Mouse (Mus musculus) cerebellum, postnatal 14 days (tissue): Measurements from ENCODE around the gene Plekhh1.

Experiments used
- DNase-seq, 2 experiments: peaks; one replicate each; pipeline ENCODE4 v3.0.0; 2021; ENCODE audit warnings: mixed read lengths in 2 of 2

The Plekhh1 gene

DNA sequence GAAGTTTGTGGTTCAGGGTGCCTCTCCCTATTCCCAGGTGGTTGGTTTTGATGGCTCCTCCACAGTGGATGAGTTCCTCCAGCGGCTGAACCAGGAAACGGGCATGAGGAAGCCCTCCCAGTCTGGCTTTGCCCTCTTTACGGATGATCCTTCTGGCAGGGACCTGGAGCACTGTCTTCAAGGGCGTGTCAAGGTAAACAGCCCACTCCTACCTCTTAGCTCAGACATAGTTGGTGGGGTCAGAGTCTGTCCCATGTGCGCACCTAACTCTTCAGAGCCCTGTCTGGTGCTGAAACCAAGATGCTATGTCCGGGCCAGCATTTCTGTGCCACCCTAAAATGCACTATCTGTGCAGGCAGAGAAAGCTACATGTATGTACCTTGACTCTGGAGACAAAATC, 44.4 kb downstream of the Plekhh1 start:
- DNase-seq = no peak

- DNase-seq = peak; percentile 92 to 93
These were observed 60.3 kb downstream of the Plekhh1 start, which contains the start of gene Pigh for GRCm38 (mm10) chr12:79089182-79089812. Gene Pigh (minus strand): TSS chr12:79089651.

DNA sequence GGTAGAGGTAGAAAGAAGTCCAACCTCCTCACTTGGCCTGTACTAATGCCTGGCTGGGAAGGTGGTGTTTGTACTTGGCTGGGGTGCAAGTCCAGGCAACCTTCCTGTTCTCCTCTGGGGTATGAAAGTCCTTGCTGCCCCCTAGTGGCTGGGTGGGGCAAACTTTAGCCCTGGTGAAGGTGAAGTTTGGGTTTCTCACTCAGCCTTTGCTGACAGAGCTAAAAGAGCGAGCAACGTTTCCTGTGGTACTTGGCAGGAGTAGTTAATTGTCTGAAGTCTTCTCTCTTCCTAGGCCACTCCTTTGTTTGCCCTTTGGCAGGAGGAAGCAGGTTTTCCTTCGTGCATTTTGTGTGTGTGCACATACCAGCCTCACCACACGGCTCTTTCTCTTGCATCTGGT, 63.6 kb downstream of the Plekhh1 start:
- peak; percentile 37 to 41 for DNase-seq

DNA sequence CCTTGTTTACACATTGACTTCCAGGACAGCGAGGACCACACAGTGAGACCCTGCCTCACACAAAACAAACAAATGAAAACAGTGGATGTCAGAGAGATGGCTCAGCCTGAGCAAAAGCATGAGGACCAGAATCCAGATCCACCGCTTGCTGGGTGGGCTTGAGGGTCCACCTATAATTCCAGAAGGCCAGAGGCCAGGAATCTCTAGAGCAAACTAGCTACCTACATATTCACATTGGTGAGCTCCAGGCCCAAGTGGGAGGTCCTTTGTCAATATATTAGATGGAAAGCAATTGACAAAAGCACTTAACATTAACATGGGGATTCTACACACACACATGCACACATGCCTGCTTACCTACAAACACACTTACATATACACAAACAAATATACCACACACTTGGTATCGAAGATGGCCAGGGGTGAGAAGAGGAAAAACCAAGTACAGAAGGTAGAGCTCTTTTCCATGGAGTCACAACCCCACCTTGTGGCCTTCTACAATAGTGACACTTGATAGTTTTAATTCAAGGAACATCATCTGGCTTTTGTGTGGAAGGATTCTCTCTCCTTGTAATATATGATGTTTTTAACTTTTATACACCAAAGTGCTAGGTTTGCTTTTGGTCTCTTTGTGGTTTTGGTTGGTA, 68.3 kb downstream of the Plekhh1 start:
- DNase-seq = peak; percentile 71 to 72

- DNase-seq = no peak
These were observed 74.8 kb downstream of the Plekhh1 start for GRCm38 (mm10) chr12:79103773-79104172.

DNA sequence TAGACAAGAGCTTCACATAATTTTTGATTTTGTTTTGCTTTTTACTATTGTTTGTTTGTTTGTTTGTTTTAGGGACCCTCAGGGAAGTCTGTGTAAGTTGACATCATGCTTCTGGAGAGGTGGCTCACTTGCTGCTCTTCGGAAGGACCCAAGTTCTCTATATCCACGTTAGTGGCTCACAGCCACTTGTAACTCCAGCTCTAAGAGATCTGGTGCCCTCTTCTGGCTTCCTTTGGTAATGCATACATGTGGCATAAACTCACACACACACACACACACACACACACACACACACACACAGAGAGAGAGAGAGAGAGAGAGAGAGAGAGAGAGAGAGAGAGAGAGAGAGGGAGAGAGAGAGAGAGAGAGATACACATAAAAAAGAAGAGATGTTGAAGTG, 75.6 kb downstream of the Plekhh1 start:
- peak in 1 of 2 experiments; percentile 27 for DNase-seq

DNA sequence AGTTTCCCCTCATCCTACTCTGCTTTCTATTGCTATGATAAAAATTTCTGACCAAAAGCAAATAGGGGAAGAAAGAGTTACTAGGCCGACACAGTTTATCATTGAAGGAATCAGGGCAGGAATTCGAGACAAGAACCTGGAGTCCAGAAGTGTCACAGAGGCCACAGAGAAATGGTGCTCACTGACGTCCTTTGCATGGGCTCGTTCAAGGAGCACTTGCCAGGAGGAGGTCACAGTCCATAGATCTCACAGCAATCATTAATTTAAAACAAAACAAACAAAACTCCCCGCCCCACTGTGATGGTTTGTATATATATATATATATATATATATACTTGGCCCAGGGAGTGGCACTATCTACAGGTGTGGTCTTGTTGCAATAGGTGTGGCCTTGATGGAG, 76.3 kb downstream of the Plekhh1 start:
- DNase-seq = no peak

GRCm38 (mm10) chr12:79118991-79119390, 90.0 kb downstream of the Plekhh1 start:
- no peak for DNase-seq

GRCm38 (mm10) chr12:79122820-79123219, 93.9 kb downstream of the Plekhh1 start:
- DNase-seq = peak in 1 of 2 experiments; percentile 9

DNA sequence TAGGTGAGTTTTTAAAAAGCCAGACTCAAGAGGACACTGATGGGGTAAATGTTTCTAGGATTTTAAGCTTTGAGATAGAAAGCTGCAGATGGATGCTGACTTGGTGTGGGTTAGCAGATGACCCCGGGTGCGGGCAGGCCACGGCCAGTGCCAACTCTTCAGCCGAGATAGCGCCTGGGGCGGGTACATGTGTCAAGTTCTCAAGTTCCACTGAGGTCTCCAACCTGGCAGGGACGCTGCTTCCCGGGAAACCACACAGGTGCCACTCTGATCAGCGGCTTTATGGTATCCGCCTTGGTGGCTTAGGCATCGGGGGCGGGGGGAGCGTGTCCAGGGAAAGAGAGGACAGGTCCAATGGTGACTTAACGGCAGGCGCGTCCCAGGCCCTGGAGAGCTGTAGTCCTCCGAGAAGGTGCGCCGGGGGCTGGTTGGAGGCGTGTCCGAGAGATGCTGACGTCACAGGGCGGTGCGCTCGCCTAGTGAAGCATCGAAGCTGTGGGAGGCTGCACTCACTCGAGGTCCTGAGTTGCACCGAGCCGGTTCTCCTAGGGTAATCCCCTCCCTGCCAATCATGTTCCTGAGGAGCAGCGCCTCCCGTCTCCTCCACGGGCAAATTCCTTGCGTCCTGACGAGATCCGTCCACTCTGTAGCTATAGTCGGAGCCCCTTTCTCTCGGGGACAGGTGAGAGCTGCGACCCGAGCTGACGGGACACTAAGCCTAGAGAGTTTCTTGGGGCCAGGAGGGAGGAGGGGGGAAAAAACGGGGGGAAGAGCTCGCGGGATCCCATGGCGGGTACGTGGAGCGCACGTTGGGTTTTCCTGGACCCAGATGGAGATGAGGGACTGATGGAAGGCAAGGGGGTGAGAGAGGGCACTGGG, 101.6 kb downstream of the Plekhh1 start, which contains the start of gene Arg2:
Gene Arg2, plus strand, starts transcription at position 479 of the 879 bp plus-strand sequence.
- peak; percentile 87 to 90 for DNase-seq
